Mouse (Mus musculus): ENCODE data around the gene Fundc1. TPM values are rescaled to one million over a fixed set of nuclear protein-coding genes. Genes with fewer than 3 reads are reported as not detected.

The Fundc1 gene
- polyA plus RNA-seq (2014; fragmentation: Nextera tagmentation; extraction: Ambion mirVana) = 68.7 and 80.4 TPM in 2 replicates

DNA sequence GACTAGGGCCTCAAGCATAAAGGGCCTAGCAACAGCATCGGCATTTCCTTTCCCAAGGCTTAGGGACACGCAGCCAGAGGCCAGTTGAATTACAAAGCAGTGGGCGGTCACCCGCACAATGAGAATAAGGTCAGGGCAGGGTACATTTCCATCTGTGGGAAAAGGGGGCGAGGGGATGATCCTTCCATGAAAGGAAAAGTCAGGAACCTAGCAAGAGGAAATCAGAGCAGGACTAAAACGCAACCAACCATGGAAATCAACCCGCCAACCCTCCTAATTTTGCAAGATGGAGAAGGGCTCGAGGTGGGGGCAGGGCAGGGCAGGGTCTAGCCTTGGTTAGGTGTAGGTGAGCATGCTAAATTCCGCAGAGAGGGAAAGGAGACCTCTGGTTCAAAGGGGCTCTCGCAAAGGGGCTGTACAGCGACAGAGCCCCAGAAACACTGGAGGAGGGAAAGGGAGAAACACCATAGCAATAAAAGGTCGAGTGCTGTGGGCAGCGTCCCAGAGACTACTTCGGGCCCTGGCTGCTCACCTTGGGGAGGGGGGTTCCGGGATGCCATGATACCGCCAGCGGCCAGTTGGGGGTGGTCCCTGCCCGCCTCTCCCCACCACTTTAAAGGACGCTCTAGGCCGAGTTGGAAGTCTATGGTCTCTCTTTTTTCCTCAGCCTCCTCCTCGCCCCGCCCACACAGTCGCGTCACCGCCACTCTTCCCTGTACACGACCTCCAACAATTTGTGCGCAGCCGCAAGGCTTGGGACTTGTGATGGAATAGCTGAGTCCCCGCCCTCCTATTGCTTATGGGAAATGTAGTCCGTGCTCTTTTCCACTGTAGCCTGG is at the start of gene Fundc1:
Fundc1 (minus strand) TSS at position 705 of the 839 bp plus-strand sequence.
- WGBS = 10% methylated on average over 29 of the region's 30 CpGs
- peak; percentile 98 for ATAC-seq (ENCODE audit: low FRiP score, low TSS enrichment)

GRCm38 (mm10) chrX:17611253-17611652 is 39.1 kb upstream of the Fundc1 start:
- no peaks in the 10 kb centered on the region for H3K27me3 ChIP-seq (ENCODE audit: control insufficient read depth, insufficient read depth, low read length)
- no peak overlapping the region for H3K27ac ChIP-seq (replicated peaks; ENCODE audit: low read depth, low read length)
- ATAC-seq (ENCODE audit: low FRiP score, low TSS enrichment) (no peak), DNase-seq (no peak)
- 61% methylated on average over 1 of the region's 1 CpGs for WGBS
- no peak overlapping the region for H3K4me3 ChIP-seq (replicated peaks; ENCODE audit: low read depth, low read length)
- H3K36me3 ChIP-seq (ENCODE audit: control insufficient read depth, insufficient read depth, low read length) = no peaks in the 10 kb centered on the region
- no peaks in the 10 kb centered on the region for H3K4me1 ChIP-seq (ENCODE audit: control insufficient read depth, insufficient read depth, low read length)
- no peak overlapping the region for H3K9ac ChIP-seq (replicated peaks; ENCODE audit: low read length)
- no peak overlapping the region for H3K4me2 ChIP-seq (ENCODE audit: low read length)
- H3K9me3 ChIP-seq (ENCODE audit: control insufficient read depth, low read length) = 0 out of 2 replicates have a peak, but pooled peaks cover 4% of the 10 kb centered on the region

More for the DNA sequence above, at the start of gene Fundc1:
- Histone ChIP-seq H3K4me3 (replicated peaks; ENCODE audit: low read depth, low read length) (peak within 1 kb of the TSS; percentile 42), H3K4me2 (ENCODE audit: low read length) (peak within 1 kb of the TSS; percentile 54), H3K9me3 (ENCODE audit: control insufficient read depth, low read length) (no peaks in the 10 kb centered on the region), H3K27me3 (ENCODE audit: control insufficient read depth, insufficient read depth, low read length) (no peaks in the 10 kb centered on the region), H3K36me3 (ENCODE audit: control insufficient read depth, insufficient read depth, low read length) (no peaks in the 10 kb centered on the region), H3K4me1 (ENCODE audit: control insufficient read depth, insufficient read depth, low read length) (no peaks in the 10 kb centered on the region), H3K9ac (replicated peaks; ENCODE audit: low read length) (peak within 1 kb of the TSS; percentile 50), H3K27ac (replicated peaks; ENCODE audit: low read depth, low read length) (peak within 1 kb of the TSS; percentile 92)
- DNase-seq = peak; percentile 96

- H3K9me3 ChIP-seq (ENCODE audit: control insufficient read depth, low read length) = 0 out of 2 replicates have a peak, but pooled peaks cover 4% of the 10 kb centered on the region
- no peaks in the 10 kb centered on the region for H3K4me1 ChIP-seq (ENCODE audit: control insufficient read depth, insufficient read depth, low read length)
- H3K4me2 ChIP-seq (ENCODE audit: low read length) = no peak overlapping the region
- H3K27me3 ChIP-seq (ENCODE audit: control insufficient read depth, insufficient read depth, low read length) = no peaks in the 10 kb centered on the region
- ATAC-seq (ENCODE audit: low FRiP score, low TSS enrichment) (no peak), DNase-seq (no peak)
- H3K4me3 ChIP-seq (replicated peaks; ENCODE audit: low read depth, low read length) = no peak overlapping the region
- no peak overlapping the region for H3K27ac ChIP-seq (replicated peaks; ENCODE audit: low read depth, low read length)
- no peaks in the 10 kb centered on the region for H3K36me3 ChIP-seq (ENCODE audit: control insufficient read depth, insufficient read depth, low read length)
- H3K9ac ChIP-seq (replicated peaks; ENCODE audit: low read length) = no peak overlapping the region
- WGBS = 66% methylated on average over 1 of the region's 1 CpGs
Measured at GRCm38 (mm10) chrX:17608763-17609162, 36.6 kb upstream of the Fundc1 start.

- Histone ChIP-seq H3K4me1 (ENCODE audit: control insufficient read depth, insufficient read depth, low read length) (no peaks in the 10 kb centered on the region), H3K36me3 (ENCODE audit: control insufficient read depth, insufficient read depth, low read length) (no peaks in the 10 kb centered on the region), H3K27me3 (ENCODE audit: control insufficient read depth, insufficient read depth, low read length) (no peaks in the 10 kb centered on the region), H3K4me3 (replicated peaks; ENCODE audit: low read depth, low read length) (no peak overlapping the region), H3K9ac (replicated peaks; ENCODE audit: low read length) (no peak overlapping the region), H3K27ac (replicated peaks; ENCODE audit: low read depth, low read length) (no peak overlapping the region), H3K4me2 (ENCODE audit: low read length) (no peak overlapping the region), H3K9me3 (ENCODE audit: control insufficient read depth, low read length) (0 out of 2 replicates have a peak, but pooled peaks cover 4% of the 10 kb centered on the region)
- 78% methylated on average over 3 of the region's 3 CpGs for WGBS
- ATAC-seq (ENCODE audit: low FRiP score, low TSS enrichment) = no peak
- no peak for DNase-seq
Measured at GRCm38 (mm10) chrX:17607668-17608067, 35.5 kb upstream of the Fundc1 start.

DNA sequence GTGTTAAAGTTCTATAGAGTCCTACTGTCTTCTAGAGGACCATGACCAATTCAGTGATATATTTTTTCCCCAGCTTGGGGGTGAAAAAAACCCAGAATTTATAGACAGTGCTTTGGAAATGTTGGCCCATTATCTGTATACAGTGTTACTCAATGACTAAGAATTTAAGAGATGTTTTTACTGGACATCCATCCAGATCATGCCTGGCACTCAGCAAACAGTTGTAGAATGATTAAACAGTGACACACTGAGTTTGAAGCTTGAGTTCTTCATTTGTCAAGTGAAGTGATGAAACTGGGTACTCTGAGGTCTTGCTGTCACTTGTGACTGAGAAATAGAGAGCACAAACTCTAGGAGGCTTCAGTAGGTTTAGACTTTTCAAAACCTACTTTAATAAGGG is 21.2 kb upstream of the Fundc1 start:
- Histone ChIP-seq H3K4me2 (ENCODE audit: low read length) (no peak overlapping the region), H3K4me3 (replicated peaks; ENCODE audit: low read depth, low read length) (no peak overlapping the region), H3K9me3 (ENCODE audit: control insufficient read depth, low read length) (no peaks in the 10 kb centered on the region), H3K27me3 (ENCODE audit: control insufficient read depth, insufficient read depth, low read length) (no peaks in the 10 kb centered on the region), H3K36me3 (ENCODE audit: control insufficient read depth, insufficient read depth, low read length) (no peaks in the 10 kb centered on the region), H3K27ac (replicated peaks; ENCODE audit: low read depth, low read length) (no peak overlapping the region), H3K9ac (replicated peaks; ENCODE audit: low read length) (no peak overlapping the region), H3K4me1 (ENCODE audit: control insufficient read depth, insufficient read depth, low read length) (no peaks in the 10 kb centered on the region)
- ATAC-seq (ENCODE audit: low FRiP score, low TSS enrichment) = no peak
- no peak for DNase-seq

- ATAC-seq (ENCODE audit: low FRiP score, low TSS enrichment) = no peak
- 27% methylated on average over 1 of the region's 1 CpGs for WGBS
- Histone ChIP-seq H3K36me3 (ENCODE audit: control insufficient read depth, insufficient read depth, low read length) (no peaks in the 10 kb centered on the region), H3K4me3 (replicated peaks; ENCODE audit: low read depth, low read length) (no peak overlapping the region), H3K4me2 (ENCODE audit: low read length) (no peak overlapping the region), H3K9me3 (ENCODE audit: control insufficient read depth, low read length) (no peaks in the 10 kb centered on the region), H3K27ac (replicated peaks; ENCODE audit: low read depth, low read length) (no peak overlapping the region), H3K27me3 (ENCODE audit: control insufficient read depth, insufficient read depth, low read length) (no peaks in the 10 kb centered on the region), H3K9ac (replicated peaks; ENCODE audit: low read length) (no peak overlapping the region), H3K4me1 (ENCODE audit: control insufficient read depth, insufficient read depth, low read length) (no peaks in the 10 kb centered on the region)
- peak; percentile 53 for DNase-seq
Measured at GRCm38 (mm10) chrX:17590745-17591144, 18.6 kb upstream of the Fundc1 start.

DNA sequence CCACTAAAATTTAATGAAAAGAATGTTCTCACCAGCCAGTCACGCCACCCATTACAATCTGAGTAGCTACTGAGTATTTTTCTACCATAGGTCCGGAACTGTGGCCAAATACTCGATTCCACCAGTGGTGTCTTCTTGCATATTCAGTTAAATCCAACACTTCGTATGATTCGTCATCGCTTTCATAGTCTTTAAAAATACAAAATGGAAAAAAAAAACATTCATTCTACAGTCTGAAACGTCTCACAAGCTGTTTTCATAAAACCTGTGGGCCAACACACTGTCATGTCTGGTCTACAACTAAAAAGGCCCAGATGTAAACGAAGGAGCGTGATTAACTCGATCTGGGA is 879 bp downstream of the Fundc1 start:
- no peaks in the 10 kb centered on the region for H3K9me3 ChIP-seq (ENCODE audit: control insufficient read depth, low read length)
- H3K27ac ChIP-seq (replicated peaks; ENCODE audit: low read depth, low read length) = peak overlapping the region; percentile 92
- H3K4me1 ChIP-seq (ENCODE audit: control insufficient read depth, insufficient read depth, low read length) = no peaks in the 10 kb centered on the region
- ATAC-seq (ENCODE audit: low FRiP score, low TSS enrichment) = no peak
- no peak for DNase-seq
- H3K9ac ChIP-seq (replicated peaks; ENCODE audit: low read length) = peak overlapping the region; percentile 50
- no peaks in the 10 kb centered on the region for H3K27me3 ChIP-seq (ENCODE audit: control insufficient read depth, insufficient read depth, low read length)
- no peaks in the 10 kb centered on the region for H3K36me3 ChIP-seq (ENCODE audit: control insufficient read depth, insufficient read depth, low read length)
- H3K4me3 ChIP-seq (replicated peaks; ENCODE audit: low read depth, low read length) = peak overlapping the region; percentile 42
- 21% methylated on average over 10 of the region's 10 CpGs for WGBS
- H3K4me2 ChIP-seq (ENCODE audit: low read length) = peak overlapping the region; percentile 54

DNA sequence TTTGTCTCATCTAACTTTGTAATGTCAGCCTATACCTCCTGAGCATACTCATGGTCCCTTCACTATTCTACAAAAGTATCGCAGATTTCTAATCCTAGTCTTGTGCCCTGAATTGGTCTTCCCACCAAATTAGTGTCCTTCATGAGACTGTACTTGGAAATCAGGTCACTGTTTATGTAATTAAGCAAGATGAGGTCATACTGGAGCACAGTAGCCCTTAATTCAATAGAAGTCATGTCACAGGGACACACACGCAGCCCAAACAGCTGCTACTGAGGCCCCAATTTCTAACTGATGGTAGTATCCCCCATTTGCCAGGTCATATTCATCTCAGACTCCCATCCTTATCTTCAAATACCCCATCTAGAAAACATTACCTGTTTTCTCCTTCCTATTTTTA is 3.5 kb downstream of the Fundc1 start:
- no peak for DNase-seq
- H3K4me2 ChIP-seq (ENCODE audit: low read length) = no peak overlapping the region
- H3K9me3 ChIP-seq (ENCODE audit: control insufficient read depth, low read length) = no peaks in the 10 kb centered on the region
- no peaks in the 10 kb centered on the region for H3K36me3 ChIP-seq (ENCODE audit: control insufficient read depth, insufficient read depth, low read length)
- H3K9ac ChIP-seq (replicated peaks; ENCODE audit: low read length) = no peak overlapping the region
- WGBS = 95% methylated on average over 2 of the region's 2 CpGs
- no peak for ATAC-seq (ENCODE audit: low FRiP score, low TSS enrichment)
- no peak overlapping the region for H3K27ac ChIP-seq (replicated peaks; ENCODE audit: low read depth, low read length)
- no peaks in the 10 kb centered on the region for H3K27me3 ChIP-seq (ENCODE audit: control insufficient read depth, insufficient read depth, low read length)
- no peaks in the 10 kb centered on the region for H3K4me1 ChIP-seq (ENCODE audit: control insufficient read depth, insufficient read depth, low read length)
- no peak overlapping the region for H3K4me3 ChIP-seq (replicated peaks; ENCODE audit: low read depth, low read length)

- Histone ChIP-seq H3K36me3 (ENCODE audit: control insufficient read depth, insufficient read depth, low read length) (no peaks in the 10 kb centered on the region), H3K4me2 (ENCODE audit: low read length) (no peak overlapping the region), H3K9me3 (ENCODE audit: control insufficient read depth, low read length) (no peaks in the 10 kb centered on the region), H3K4me3 (replicated peaks; ENCODE audit: low read depth, low read length) (no peak overlapping the region), H3K27ac (replicated peaks; ENCODE audit: low read depth, low read length) (no peak overlapping the region), H3K4me1 (ENCODE audit: control insufficient read depth, insufficient read depth, low read length) (no peaks in the 10 kb centered on the region), H3K27me3 (ENCODE audit: control insufficient read depth, insufficient read depth, low read length) (no peaks in the 10 kb centered on the region), H3K9ac (replicated peaks; ENCODE audit: low read length) (no peak overlapping the region)
- DNase-seq (no peak), ATAC-seq (ENCODE audit: low FRiP score, low TSS enrichment) (no peak)
Measured at GRCm38 (mm10) chrX:17565743-17566142, 6.4 kb downstream of the Fundc1 start.
